Mouse (Mus musculus): ENCODE measurements around the gene Gng12. TPM values are rescaled to one million over a fixed set of nuclear protein-coding genes. Genes with fewer than 3 reads are reported as not detected.
"Not testable (repeated sequence)": the region's sequence is repeated elsewhere in the genome, so short reads cannot be mapped to it uniquely, and the experiment has no call there.

Gene Gng12
- total RNA-seq, 2 experiments from 2014 or later: 84.1 to 103 TPM

- DNase-seq (ENCODE audit: low spot score in 2 of 2): no peak
Measured at GRCm38 (mm10) chr6:66989037-66989436, 92.8 kb downstream of the Gng12 start.

GRCm38 (mm10) chr6:66989518-66989917 lies 93.3 kb downstream of the Gng12 start:
- no peak for DNase-seq (ENCODE audit: low spot score in 2 of 2)

GRCm38 (mm10) chr6:66992232-66992631 lies 96.0 kb downstream of the Gng12 start:
- DNase-seq (ENCODE audit: low spot score in 2 of 2): no peak

GRCm38 (mm10) chr6:66992786-66993185 lies 96.6 kb downstream of the Gng12 start:
- no peak for DNase-seq (ENCODE audit: low spot score in 2 of 2)

GRCm38 (mm10) chr6:66994981-66995380 lies 98.8 kb downstream of the Gng12 start:
- no peak for DNase-seq (ENCODE audit: low spot score in 2 of 2)

GRCm38 (mm10) chr6:66995825-66996224 lies 99.6 kb downstream of the Gng12 start:
- no peak for DNase-seq (ENCODE audit: low spot score in 2 of 2)

- no peak for DNase-seq (ENCODE audit: low spot score in 2 of 2)
Measured at GRCm38 (mm10) chr6:66996257-66996656, 100.1 kb downstream of the Gng12 start.

- DNase-seq (ENCODE audit: low spot score in 2 of 2): no peak
Measured at GRCm38 (mm10) chr6:66998645-66999044, 102.4 kb downstream of the Gng12 start.

- no peak for DNase-seq (ENCODE audit: low spot score in 2 of 2)
Measured at GRCm38 (mm10) chr6:66999800-67000199, 103.6 kb downstream of the Gng12 start.

- DNase-seq (ENCODE audit: low spot score in 2 of 2): no peak
Measured at GRCm38 (mm10) chr6:67009888-67010287, 113.7 kb downstream of the Gng12 start.

- DNase-seq (ENCODE audit: low spot score in 2 of 2): no peak
Measured at GRCm38 (mm10) chr6:67010370-67011216, 114.4 kb downstream of the Gng12 start.

- DNase-seq (ENCODE audit: low spot score in 2 of 2): no peak
Measured at GRCm38 (mm10) chr6:67011217-67011518, 115.0 kb downstream of the Gng12 start.

GRCm38 (mm10) chr6:67013293-67013948 lies 117.2 kb downstream of the Gng12 start:
- no peak for DNase-seq (ENCODE audit: low spot score in 2 of 2)

GRCm38 (mm10) chr6:67013949-67014678 lies 117.9 kb downstream of the Gng12 start:
- DNase-seq (ENCODE audit: low spot score in 2 of 2): no peak

- DNase-seq (ENCODE audit: low spot score in 2 of 2): no peak
Measured at GRCm38 (mm10) chr6:67014679-67015075, 118.5 kb downstream of the Gng12 start.

GRCm38 (mm10) chr6:67015739-67016519 lies 119.7 kb downstream of the Gng12 start:
- no peak for DNase-seq (ENCODE audit: low spot score in 2 of 2)

GRCm38 (mm10) chr6:67016520-67017111 lies 120.4 kb downstream of the Gng12 start:
- DNase-seq (ENCODE audit: low spot score in 2 of 2): no peak

- no peak for DNase-seq (ENCODE audit: low spot score in 2 of 2)
Measured at GRCm38 (mm10) chr6:67018365-67018764, 122.2 kb downstream of the Gng12 start.

GRCm38 (mm10) chr6:67019001-67019400 lies 122.8 kb downstream of the Gng12 start:
- DNase-seq (ENCODE audit: low spot score in 2 of 2): not testable (repeated sequence)

GRCm38 (mm10) chr6:67021308-67021707 lies 125.1 kb downstream of the Gng12 start:
- DNase-seq (ENCODE audit: low spot score in 2 of 2): no peak

GRCm38 (mm10) chr6:67023729-67024128 lies 127.5 kb downstream of the Gng12 start:
- DNase-seq (ENCODE audit: low spot score in 2 of 2): no peak

Data from adrenal gland, postnatal 4 days (tissue).